Mouse (Mus musculus): ENCODE measurements around the gene Shq1.

Shq1 gene

DNA sequence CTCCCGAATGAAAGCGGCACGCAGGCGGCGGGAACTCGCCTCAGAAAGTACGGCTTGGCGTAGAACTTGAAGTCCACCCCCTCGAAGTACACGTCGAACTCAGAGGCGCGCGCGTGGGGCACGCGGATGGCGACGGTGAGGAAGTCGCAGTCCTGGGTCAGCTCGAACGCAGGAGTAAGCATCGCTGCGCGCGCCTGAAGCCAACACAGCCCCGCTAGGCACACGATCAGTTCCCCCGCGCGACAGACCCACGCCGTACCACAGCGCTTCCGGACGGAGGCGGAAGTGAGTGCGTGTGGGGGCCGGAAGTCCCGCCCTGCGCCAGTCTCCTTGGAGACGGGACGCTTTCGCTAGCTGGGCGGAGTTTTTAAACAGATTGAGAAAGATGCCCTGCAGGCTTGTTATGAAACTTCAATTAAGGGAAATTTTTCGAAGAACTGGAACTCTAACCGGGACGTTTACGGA, at the start of gene Shq1:
Shq1 (minus strand) TSS at position 278 of the 465 bp plus-strand sequence.
- in situ Hi-C loops (cut with MboI, MseI), result no loop called here

DNA sequence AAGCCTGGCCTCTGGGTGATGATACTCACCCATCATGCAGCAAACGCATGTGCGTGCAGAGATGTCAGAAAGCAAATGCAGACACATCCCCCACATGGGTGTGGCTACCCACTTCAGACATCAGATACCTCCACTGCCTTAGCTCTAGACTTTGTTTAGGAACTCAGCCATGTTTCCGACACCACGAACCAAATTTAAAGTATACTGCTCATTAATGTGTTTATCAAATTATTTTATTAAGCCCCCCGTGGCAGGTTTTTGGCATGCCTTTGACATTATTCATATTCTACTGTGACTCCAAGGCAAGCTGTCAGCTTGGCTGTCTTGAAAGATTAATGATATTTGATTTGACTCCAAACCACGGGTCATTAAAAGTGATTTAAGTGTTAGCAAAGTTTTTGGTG, 49.1 kb upstream of the Shq1 start:
- in situ Hi-C loops (cut with MboI, MseI), result no loop called here

DNA sequence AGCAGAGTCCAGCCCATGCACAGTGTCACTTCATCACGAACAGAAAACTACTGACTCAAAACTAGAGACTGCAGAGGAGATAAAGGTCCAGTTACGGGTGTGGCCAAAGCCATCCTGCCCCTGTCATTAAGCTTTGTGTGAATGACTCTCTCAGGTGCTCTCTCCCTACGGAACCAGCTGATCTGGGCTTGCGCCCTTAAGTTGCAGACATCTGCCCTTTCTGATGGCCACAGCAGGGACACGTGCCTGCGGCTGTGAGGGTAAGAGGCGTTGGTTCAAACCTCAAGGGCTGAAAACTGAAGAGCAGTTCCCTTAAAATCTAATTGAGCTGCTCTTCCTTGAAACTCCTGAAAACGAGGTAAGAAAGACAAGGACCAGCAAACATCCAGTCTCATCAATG, 45.9 kb upstream of the Shq1 start:
- in situ Hi-C loops (cut with MboI, MseI), result no loop called here

DNA sequence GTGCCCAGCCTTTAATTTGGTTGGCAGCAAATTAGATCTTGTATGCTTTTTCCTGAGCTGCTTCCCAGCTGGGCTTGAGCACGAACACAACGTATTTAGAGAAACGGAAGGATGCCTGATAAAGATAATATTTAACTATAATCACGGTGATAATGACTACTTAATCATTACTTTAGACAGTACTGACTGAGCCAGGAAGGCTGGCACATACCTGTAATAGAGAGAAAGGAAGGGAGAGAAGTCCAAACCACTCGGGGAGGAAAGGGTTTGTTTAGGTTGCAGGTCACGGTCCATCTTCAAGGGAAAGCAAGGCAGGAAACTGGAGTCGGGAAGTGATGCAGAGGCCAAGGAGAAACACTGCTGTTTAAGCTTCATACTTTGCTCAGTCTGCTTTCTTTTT, 45.2 kb upstream of the Shq1 start:
- in situ Hi-C loops (cut with MboI, MseI), result no loop called here

DNA sequence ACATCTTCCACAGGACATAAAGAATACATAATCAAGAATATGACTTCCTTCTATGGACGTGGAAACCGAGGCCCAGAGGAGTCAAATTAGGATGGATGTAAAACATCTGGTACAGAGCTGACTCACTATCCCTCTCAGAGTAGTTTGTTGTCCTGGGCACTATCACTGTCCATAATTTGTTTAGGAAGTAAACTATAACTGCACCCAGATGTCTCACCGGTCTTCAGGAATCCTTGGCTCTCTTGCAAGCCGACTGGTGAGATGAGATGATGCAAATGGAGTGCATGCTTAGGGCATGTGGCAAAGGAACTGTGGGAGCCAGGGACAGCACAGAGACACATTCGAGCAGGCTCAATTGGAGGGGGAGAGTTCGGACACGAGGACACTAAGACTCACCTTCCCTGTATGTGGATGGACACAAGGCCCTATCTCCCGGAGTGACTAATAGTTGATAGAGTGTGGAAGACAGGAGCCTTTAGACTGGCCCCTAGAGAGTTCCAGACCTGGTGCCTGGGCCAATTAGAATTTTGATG, 44.4 kb upstream of the Shq1 start:
- in situ Hi-C loops (cut with MboI, MseI), result no loop called here

DNA sequence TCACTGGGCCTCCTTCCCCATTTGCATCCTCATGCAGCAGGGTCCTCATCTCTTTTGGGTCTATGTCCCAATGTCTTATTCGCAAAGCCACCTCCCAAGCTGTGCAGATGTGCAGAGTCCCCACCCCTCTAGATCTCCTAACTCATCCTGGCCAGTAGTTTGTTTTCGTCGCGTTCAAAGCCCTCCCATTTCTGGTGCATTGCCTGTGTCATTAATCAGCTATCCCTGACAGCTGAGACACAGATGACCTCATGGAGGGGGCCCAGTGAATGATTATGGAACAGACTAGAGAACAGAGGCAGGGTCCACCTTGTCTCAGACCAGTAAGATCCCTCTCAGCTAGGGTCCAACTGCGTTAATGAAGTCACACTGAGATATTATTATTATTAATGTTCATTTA, 39.9 kb upstream of the Shq1 start:
- in situ Hi-C loops (cut with MboI, MseI), result no loop called here

DNA sequence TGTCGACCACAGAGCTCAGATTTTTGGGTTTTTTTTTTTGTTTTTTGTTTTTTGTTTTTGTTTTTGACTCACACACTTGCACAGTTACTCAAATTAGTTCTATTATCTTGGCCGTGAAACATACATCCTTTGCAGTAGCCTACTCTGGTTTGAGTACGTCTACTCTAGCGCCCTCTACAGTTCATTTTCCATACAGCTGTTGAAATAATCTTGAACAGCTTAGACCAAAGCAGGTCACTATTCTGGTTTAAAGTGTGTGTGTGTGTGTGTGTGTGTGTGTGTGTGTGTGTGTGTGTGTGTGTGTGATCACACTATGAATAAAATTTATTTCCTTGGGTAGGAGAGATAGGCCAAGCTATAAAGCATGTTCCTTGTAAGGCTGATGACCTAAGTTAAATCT, 39.2 kb upstream of the Shq1 start:
- in situ Hi-C loops (cut with MboI, MseI), result no loop called here

DNA sequence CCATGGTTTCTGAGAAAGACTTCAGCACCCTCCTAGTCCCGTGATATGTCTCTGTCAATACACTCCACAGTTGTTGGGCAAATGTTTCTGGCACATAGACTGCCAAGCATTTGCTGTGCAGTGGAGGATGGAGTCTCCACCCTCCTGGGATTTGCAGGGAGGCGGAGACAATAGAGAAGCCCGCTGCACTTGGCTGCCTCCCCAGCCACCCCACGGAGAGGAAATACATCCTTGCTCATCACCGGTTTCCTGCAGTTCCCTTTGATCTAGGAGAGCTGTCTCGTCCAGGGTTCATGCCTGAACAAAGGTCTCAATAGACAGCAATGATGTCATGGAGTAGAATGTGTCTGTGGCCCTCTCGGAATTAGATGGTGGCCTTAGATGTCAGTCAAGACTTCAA, 38.5 kb upstream of the Shq1 start:
- in situ Hi-C loops (cut with MboI, MseI), result no loop called here

DNA sequence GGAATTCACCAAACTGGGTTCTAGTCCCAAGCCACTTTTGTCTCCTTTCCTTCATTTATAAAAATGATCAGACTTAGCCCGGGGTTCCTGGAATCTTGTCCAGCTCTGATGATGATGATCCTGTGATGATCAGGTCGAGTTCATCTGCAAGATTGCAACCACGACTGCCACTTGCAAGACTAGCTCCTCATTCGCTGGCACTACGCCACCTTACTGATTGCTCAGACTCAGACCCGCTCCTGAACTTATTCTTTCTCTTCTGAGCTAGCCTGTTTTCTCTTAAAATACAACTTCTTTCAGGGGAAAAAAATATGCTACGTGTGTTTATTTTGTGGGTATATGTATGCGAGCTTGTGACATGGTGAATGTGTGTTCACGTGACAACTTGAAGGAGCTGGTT, 38.0 kb upstream of the Shq1 start:
- in situ Hi-C loops (cut with MboI, MseI), result no loop called here

DNA sequence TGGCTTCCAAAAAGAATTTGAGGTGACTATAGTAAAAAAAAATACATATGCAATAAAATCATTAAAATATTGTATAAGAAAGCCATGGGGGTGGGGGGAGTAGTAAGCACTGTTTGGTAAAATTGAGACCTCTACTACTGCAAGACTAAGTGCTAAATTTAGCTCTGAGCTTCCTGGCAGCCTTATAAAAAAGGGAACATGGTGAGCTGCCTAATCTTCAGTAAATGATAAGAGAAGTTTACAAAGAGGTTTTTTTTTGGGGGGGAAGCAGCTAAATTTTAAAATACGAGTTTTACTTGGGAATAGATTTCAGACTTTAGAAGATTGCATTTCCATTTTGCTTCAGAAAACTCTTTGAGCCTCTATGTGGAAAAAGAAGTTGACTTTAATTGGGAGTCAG, 37.3 kb upstream of the Shq1 start:
- in situ Hi-C loops (cut with MboI, MseI), result no loop called here

DNA sequence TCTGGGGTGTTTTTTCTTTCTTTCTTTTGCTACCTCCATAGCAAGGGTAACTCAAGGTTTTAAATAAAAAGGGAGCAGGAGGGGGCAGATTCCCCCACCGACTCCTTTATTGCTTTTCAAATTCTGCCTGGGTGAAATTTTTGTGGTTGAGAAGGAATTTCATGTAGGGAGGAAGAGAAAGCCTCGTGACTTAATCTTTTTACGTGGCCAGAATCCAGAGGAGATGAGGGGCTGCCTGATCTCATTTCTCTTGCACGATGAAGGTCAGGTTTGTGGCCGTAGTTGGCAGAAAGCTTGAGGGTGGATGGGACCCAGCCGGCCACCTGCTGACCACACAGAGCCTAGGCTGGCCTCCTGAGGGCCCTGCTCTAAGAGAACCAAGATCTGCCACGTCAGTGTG, 36.6 kb upstream of the Shq1 start:
- in situ Hi-C loops (cut with MboI, MseI), result no loop called here

DNA sequence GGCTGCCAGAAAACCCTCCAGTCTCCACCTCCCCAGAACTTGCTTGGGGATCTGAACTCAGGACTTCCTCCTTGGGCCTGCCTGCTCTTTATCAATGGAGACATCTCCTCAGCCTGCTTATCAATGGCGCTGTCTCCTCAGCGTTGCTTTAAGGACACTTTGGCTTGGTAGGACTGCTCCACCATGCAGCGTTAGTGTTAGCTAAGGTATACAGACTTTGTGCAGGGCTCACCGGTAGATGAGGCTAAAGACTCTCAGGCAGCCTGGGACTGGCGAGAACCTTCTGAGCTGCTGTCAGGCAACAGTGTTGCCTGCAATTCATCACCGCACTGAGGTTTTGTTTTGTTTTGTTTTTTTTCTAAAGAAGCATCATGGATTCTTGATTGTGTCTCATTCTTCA, 35.9 kb upstream of the Shq1 start:
- in situ Hi-C loops (cut with MboI, MseI), result no loop called here

DNA sequence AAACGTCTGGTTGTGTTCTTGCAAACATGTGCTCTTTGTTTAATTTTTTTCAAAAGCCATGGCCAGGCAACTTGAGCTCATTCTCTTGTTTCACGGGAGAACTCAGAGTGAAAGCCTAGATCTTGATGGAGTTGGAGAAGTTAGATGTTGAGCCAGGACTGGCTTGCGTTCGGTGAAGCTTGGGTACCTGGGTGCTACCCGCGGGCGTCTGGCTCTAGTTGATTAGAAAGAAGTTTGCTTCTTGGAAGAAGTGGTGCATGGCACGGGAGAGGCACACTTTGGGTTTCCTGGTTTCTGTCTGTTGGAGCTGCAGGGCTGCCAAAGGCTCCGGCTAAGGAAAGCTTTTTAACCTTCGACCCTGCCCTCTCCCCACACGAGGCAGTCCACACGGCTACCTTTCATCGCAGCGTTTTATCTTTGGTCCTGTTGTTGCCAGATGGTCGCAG, 34.4 kb upstream of the Shq1 start:
- in situ Hi-C loops (cut with MboI, MseI), result no loop called here

DNA sequence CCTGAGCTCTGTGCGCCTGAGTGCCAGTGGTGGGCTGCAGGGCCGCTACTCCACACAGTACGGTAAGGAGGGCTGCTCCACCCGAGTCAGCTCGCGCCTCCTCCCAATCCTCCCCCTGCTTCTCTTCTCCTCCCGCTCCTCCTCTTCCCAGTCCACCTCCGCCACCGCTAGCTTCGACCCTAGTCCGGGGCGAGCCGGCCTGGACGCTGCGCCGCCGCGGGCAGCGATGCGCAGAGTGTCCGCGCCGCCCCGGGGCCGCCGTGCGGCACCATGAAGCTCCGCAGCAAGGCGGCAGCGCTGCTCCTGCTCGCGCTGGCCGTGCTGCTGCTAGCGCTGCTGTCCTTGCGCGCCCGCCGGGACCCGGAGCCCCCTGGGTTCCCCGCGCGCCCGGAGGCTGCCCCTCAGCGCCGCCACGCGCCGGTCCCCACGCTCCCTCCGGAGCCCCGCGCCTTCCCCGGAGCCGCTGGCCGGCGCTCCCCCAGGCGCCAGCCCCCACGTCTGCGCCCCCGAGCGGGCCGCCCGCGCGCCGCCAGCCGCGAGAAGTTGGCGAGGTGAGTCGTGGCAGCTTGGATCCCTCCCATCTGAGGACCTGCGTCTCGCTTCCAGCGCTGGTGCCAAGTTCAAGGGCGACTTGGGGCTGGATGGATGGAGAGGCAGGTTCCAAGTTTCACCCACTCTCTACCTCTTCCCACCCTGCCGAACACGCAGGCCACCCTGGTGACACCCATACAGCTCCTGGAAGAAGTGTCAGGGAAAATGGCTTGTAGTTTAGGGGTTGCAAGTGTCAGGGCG, 33.8 kb upstream of the Shq1 start, which contains the start of gene Gxylt2:
Gxylt2 (plus strand) TSS at position 161 of the 792 bp plus-strand sequence.
- in situ Hi-C loops (cut with MboI, MseI), result no loop called here

DNA sequence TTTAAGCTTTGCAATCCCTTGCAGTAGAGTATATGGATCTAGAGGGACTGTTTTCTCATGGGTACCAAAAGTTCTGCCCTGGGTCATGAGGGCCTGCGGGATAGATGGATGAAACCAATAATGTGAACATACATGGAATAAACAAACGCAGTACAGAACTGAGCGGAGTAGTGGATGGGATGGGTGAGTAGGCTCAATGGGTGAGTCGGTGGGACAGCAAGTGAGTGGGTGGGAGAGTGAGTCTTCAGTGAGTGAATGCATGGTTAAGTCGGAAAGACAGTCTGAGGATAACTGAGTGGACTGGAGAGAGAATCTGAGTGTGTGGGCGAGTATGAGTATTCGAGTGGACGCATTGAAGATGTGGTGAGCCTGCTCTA, 33.2 kb upstream of the Shq1 start:
- in situ Hi-C loops (cut with MboI, MseI), result no loop called here

DNA sequence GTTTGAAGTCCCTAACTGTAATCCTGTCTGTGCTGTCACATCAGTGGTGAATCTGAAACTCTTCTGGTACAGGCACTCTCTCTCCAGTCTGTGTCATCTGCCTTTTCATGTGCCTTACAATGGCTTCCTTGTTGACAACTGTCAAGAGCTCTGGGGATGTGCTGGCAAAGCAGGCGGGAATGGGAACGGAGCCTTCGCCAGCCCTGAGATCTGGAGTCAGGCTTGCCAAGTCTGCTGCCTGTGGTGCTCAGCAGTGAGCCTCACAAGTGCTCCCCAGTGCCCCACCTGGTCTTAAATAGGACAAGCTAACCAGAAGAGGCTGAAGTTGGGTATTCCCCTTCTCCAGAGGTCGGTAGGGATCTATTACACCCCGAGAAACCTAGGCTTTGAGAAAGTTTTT, 29.8 kb upstream of the Shq1 start:
- in situ Hi-C loops (cut with MboI, MseI), result no loop called here

DNA sequence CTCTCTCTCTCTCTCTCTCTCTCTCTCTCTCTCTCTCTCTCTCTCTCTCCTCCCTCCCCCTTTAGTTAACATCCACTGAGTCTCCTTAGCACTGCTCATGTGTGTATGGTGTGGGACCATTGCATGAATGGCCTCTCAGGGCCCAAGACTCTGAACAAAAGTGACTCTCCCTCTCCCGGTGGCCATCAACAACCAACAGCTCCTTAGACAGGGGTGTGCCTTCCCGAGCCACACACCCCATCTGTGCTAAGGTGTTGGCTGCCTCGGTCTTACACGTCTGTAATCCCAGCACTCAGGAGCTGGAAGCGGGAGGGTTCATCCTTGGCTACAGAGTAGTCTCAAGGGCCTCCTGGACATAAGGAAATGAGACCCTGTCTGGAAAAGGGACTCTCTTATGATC, 29.0 kb upstream of the Shq1 start:
- in situ Hi-C loops (cut with MboI, MseI), result no loop called here

DNA sequence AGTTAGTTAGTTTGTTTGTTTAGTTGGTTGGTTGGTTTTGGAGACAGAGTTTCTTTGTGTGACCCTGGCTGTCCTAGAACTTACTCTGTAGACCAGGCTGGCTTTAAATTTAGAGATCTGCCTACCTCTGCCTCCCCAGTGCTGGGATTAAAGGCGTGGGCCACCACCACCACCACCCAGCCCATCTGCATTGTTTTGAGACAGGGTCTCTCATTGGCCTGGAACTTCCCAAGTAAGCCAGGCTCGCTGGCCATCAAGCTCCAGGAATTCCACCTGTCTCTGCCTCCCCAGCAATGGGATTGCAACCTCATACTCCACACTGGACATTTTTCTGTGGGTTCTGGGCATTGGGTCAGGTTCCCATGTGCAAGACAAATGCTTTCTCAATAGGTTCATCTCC, 15.4 kb upstream of the Shq1 start:
- in situ Hi-C loops (cut with MboI, MseI), result no loop called here

DNA sequence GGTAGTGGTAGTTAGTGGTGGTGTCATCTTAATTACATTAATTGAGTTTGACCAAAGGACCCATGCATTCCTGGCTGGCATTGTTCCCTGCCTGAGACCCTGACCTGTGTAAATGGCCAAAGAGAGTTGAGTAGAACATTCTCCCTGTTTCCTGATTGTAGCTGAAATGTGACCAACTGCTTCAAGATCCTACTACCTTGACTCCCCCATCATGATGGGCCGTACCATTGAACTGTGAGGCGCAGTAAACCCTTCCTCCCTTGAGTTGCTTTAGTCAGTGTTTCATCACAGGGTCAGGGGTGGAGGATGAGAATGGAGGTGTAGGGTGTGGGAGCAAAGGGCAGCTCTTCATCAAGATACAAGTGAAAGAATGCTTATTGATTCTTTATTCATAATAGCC, 7.7 kb upstream of the Shq1 start:
- in situ Hi-C loops (cut with MboI, MseI), result no loop called here

DNA sequence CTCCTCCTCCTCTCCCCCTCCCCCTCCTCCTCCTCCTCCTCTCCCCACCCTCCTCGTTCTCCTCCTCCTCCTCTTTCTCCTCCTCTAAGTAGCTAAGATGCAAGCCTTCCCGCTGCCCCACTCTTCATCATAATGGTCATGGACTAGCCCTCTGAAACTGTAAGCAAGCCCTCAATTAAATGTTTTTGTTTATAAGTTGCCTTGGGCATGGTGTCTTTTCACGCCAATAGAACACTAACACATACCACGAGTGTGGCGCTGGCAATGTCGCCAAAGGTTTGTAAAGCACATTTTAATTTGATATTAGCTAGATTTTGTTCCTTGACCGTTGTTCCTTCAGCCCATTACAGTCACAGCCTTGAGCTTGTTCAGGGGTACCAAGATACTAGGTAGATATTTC, 5.5 kb upstream of the Shq1 start:
- in situ Hi-C loops (cut with MboI, MseI), result no loop called here

DNA sequence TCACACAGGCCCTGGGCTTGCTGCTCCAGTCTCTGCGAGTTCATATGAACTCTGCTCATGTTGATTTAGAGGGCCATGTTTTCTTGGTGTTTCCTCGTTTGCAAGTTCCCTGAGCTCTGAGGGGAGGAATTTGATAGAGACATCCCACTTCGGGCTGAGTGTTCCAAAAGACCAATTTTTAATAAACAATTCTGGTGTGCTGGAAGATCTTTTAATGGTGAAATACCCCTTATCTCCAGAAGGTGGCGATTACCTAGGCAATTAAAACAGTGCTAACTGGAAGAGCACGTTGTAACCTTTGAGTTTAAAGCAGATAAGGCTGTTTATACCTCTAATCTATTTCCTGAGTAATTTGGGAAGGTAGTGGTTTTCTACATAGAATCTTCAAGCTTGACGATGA, 4.0 kb upstream of the Shq1 start:
- in situ Hi-C loops (cut with MboI, MseI), result no loop called here

DNA sequence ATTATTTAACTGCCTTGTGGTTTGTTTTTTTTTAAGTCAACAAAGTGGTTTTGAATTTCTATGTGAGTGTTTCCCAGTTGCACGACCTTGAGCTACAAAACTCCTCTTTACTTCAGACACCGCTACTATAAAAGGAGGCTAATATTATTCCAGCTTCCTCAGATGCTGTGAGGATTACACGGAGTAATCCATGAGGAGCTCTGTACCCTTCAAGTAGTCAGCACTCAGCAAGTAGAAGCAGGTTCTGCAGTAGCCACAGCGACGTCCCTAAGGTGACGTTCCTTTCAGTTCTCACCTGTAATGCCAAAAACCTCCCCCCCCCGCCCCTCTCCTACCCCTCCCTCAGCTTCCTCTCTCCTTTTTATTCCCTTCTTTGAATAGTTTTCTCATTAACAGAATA, 444 bp upstream of the Shq1 start:
- in situ Hi-C loops (cut with MboI, MseI), result no loop called here

DNA sequence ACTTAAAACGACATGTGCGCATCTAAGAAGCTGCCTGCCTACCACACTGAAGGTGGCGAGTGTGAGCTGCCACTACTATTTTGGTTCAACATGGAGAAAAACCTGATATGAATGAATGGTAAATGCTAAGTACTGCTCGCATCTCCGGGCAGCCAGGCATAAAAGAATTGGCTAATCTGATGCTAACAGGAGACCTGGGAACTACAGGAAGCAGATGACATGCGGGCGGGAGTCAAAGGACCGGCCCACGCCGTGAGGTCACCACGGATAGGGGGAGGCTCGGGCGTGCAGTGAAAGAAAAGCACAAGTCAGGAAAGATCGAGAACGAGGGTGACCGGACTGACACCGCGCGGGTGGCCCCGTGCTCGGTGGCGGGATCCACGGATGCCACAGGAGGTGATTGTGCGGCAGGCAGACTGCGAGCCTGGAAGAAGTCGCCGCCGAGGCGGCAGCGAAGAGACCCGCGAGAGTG, 551 bp downstream of the Shq1 start:
- in situ Hi-C loops (cut with MboI, MseI), result no loop called here

DNA sequence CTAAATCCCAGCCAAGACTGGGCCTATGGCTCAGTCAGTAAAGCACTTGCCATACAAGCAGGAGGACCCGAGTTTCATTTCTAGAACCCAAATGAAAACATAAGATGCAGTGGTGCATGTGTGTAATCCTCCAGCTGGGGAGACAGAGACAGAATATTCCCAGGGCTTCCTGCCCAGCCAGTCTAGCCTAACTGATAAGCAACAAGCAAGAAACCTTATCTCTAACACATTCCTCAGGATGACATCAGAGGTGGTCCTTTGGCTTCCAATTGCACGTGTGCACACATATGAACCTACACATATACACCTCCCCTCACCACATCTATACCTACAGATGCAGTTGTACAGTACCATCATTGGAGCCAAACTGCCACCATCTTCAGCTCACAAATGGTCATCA, 2.1 kb downstream of the Shq1 start:
- in situ Hi-C loops (cut with MboI, MseI), result no loop called here
